Mouse (Mus musculus) stomach, postnatal 0 days (tissue): Measurements from ENCODE around the gene Mgat5. TPM values are rescaled to one million over a fixed set of nuclear protein-coding genes. Genes with fewer than 3 reads are reported as not detected.

Source experiments
- ATAC-seq: fragments of 200-750 bp; cut with Nextera tagmentation; 2 replicates; pipeline ENCODE4 v1.8.0; 2017; ENCODE audit not compliant: low FRiP score, low TSS enrichment
- DNase-seq: peaks from one replicate; pipeline ENCODE4 v3.0.0-alpha.2; 2016; ENCODE audit warnings: low spot score
- H3K27ac ChIP-seq: fragments of 300-500 bp; sonication (generic); replicated peaks from 2 replicates; pipeline ENCODE4 v1.5.1; 2014; ENCODE audit warnings: mild to moderate bottlenecking, control low read depth
- H3K27me3 ChIP-seq: fragments of 300-500 bp; sonication (generic); 2 replicates; pipeline ENCODE4 v1.6.1; 2014; ENCODE audit warnings: low read length; ENCODE audit not compliant: control insufficient read depth, insufficient read depth
- H3K36me3 ChIP-seq: fragments of 300-500 bp; sonication (generic); 2 replicates; pipeline ENCODE4 v1.6.1; 2014; ENCODE audit warnings: low read length, mixed read lengths; ENCODE audit not compliant: control insufficient read depth, insufficient read depth
- H3K4me1 ChIP-seq: fragments of 300-500 bp; sonication (generic); replicated peaks from 2 replicates; pipeline ENCODE4 v1.6.1; 2014; ENCODE audit warnings: antibody characterized with exemption; ENCODE audit not compliant: control insufficient read depth, insufficient read depth
- H3K4me2 ChIP-seq: fragments of 300-500 bp; sonication (generic); replicated peaks from 2 replicates; pipeline ENCODE4 v1.6.1; 2014; ENCODE audit warnings: low read depth, mild to moderate bottlenecking, control low read depth, moderate library complexity
- H3K4me3 ChIP-seq: fragments of 300-500 bp; sonication (generic); 2 replicates; pipeline ENCODE4 v1.5.1; 2014; ENCODE audit warnings: low read depth, low read length, control low read depth
- H3K9ac ChIP-seq: fragments of 300-500 bp; sonication (generic); 2 replicates; pipeline ENCODE4 v1.6.1; 2014; ENCODE audit warnings: mild to moderate bottlenecking, low read length, control low read depth, mixed read lengths
- H3K9me3 ChIP-seq: fragments of 300-500 bp; sonication (generic); 2 replicates; pipeline ENCODE4 v1.6.1; 2016; ENCODE audit warnings: low read length; ENCODE audit not compliant: control insufficient read depth
- CTCF ChIP-seq: IDR thresholded peaks from 2 replicates; pipeline ENCODE4 v1.5.1; 2016; ENCODE audit warnings: antibody characterized with exemption, low read depth, mild to moderate bottlenecking, moderate library complexity
- EP300 ChIP-seq: optimal IDR thresholded peaks from 2 replicates; pipeline ENCODE3; 2016; ENCODE audit warnings: antibody characterized with exemption
- WGBS: fragments of 180-500 bp; shearing (Covaris S2); extraction: QIAGEN DNeasy Blood & Tissue Kit; methylation state at CpG from one replicate; pipeline ENCODE4 v1.1.7; 2014; 5-methylcytosine and 5-hydroxymethylcytosine counted together
- polyA plus RNA-seq: library from polyadenylated mRNA; unstranded; fragments of >200 nt; fragmentation: Nextera tagmentation; extraction: Ambion mirVana; gene quantifications from 2 replicates; pipeline ENCODE4 v1.2.1, GENCODE M21; 2015

The Mgat5 gene
- polyA plus RNA-seq, 1 experiment from 2014 or later: 2.0 TPM

DNA sequence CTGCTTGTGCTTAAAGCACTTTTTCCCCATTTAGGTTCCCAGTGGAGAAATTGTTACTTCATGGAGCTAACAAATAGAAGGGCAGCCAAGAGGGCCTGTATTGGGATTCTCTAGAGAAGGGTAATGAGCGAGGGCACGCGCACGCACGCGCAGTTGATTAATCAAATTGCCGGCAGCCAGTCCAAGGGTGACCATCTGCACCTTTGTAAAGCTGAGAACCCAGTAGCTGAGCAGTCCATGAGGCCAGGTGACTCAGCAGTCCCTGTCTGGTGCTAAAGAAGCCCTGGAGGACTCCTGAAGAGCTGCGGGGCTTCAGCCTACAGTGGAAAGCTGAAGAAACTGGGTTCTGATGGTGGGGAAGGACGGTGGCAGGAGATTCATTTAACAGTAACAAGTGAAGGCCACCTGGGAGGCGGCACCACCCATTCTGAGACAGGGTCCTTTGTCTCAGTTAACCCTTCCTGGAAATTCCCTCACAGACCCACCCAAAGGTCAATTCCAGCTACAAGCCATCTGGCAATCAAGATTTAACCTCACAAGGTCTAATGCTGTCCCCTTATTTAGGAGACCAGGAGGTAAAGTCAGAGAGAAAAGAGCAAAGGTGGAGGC, 302.3 kb downstream of the Mgat5 start:
- Histone ChIP-seq H3K4me2 (no peak overlapping the region), H3K4me1 (no peaks in the 10 kb centered on the region), H3K27me3 (no peaks in the 10 kb centered on the region), H3K4me3 (no peak overlapping the region), H3K9me3 (no peaks in the 10 kb centered on the region), H3K36me3 (no peaks in the 10 kb centered on the region), H3K9ac (no peak overlapping the region), H3K27ac (no peak overlapping the region)
- TF ChIP-seq EP300 (no peak), CTCF (no peak)
- no peak for ATAC-seq
- WGBS: 73% methylated on average over 10 of the region's 10 CpGs
- no peak for DNase-seq

DNA sequence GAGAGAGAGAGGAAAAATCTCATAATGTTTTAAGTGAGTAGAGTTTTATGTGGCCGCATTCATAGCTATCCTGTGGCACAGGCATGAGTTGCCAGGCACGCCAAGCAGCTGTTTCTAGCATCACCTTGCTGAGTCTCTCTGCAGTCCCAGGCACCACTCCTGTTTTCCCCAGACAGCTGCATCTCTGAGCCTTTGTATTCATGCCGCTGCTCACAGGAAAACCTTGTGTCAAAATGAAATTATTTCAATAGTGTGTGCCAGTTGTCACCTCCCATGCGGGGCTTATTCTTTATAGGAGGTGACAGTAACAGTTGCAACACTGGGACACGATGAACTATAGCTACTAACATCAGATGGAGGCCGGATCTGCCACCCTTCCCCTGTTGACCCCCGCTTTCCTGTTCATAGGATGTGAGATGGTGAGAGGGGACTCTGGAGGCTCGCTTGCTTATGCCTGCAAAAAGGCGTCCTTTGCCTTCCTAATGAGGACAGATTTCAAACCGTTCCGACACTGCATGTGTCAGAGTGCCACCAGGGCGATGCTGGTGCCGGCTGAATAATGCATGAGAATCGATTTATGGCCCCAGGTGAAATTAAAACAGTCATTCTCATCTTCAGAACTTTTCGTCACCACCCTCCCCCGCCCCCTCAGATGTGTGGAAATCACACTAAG, 303.4 kb downstream of the Mgat5 start:
- no peak for TF ChIP-seq EP300
- no peak for TF ChIP-seq CTCF
- DNase-seq (no peak), ATAC-seq (no peak)
- no peak overlapping the region for H3K27ac ChIP-seq
- 75% methylated on average over 16 of the region's 16 CpGs for WGBS
- H3K9me3 ChIP-seq: no peaks in the 10 kb centered on the region
- H3K36me3 ChIP-seq: no peaks in the 10 kb centered on the region
- H3K4me3 ChIP-seq: no peak overlapping the region
- no peak overlapping the region for H3K9ac ChIP-seq
- H3K4me1 ChIP-seq: no peaks in the 10 kb centered on the region
- no peak overlapping the region for H3K4me2 ChIP-seq
- no peaks in the 10 kb centered on the region for H3K27me3 ChIP-seq

DNA sequence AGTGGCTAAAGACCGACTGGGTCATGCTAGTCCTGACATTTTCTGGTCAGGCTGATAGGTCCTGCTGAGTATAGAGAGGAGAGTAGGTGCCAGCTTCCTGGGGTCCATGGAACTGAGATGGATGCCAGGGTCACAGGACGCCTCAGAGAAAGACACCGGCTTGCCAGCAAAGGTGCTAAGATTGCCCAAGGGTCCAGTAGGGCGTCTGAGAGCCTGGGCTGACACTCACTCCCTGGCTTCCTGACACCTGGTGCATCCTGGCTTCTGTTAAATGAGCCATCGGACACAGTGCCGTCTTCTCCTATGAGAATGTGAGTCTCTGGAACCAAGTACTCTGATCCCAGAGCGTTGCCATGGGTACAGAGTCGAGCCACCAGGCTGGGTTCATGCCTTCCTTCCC, 304.1 kb downstream of the Mgat5 start:
- no peak for DNase-seq
- H3K27me3 ChIP-seq: no peaks in the 10 kb centered on the region
- H3K9ac ChIP-seq: no peak overlapping the region
- ATAC-seq: no peak
- 80% methylated on average over 8 of the region's 8 CpGs for WGBS
- H3K4me3 ChIP-seq: no peak overlapping the region
- no peak overlapping the region for H3K4me2 ChIP-seq
- H3K9me3 ChIP-seq: no peaks in the 10 kb centered on the region
- no peak overlapping the region for H3K27ac ChIP-seq
- H3K36me3 ChIP-seq: no peaks in the 10 kb centered on the region
- TF ChIP-seq EP300 (no peak), CTCF (no peak)
- no peaks in the 10 kb centered on the region for H3K4me1 ChIP-seq

DNA sequence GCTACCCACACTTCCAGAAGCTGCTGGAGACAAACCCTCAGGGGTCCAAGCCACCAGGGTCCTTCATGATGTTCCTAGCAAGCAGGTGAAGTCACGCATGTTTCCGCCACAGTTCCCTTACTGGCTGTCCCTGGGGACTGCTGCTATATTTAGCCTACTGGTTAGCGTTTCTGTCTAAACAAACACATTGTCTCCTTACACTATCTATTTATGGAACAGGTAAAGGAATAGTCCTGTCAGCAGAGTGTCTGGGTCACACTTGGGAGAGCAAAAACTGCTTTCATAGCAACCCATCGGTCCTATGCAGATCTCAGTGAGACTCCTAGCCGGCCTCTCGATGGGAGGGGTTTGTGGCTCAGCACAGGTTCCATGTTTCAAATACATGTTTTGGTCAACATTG, 306.5 kb downstream of the Mgat5 start:
- H3K27ac ChIP-seq: no peak overlapping the region
- 85% methylated on average over 6 of the region's 6 CpGs for WGBS
- H3K4me3 ChIP-seq: no peak overlapping the region
- H3K4me1 ChIP-seq: no peaks in the 10 kb centered on the region
- no peaks in the 10 kb centered on the region for H3K36me3 ChIP-seq
- no peaks in the 10 kb centered on the region for H3K9me3 ChIP-seq
- DNase-seq (no peak), ATAC-seq (no peak)
- no peak overlapping the region for H3K9ac ChIP-seq
- H3K27me3 ChIP-seq: no peaks in the 10 kb centered on the region
- H3K4me2 ChIP-seq: no peak overlapping the region
- TF ChIP-seq EP300: no peak
- no peak for TF ChIP-seq CTCF

DNA sequence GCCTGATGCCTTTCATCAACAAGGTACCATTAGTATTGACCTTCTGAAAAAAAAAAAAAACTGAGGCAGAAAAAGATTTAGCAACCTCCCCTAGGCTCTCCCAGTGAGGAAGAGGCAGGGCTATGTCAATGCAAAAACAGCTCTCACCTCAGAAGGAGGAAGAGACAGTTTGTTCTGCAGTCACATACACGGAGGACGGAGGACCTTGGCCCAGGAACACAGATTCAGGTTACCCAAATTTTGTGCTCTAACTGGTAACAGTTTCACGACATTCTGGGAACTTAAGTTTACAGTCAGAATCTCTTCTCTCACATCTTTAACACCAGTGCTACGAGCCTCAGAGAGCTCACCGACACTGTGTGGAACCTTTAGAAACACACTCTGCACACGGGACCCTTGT, 307.9 kb downstream of the Mgat5 start:
- Histone ChIP-seq H3K36me3 (no peaks in the 10 kb centered on the region), H3K27me3 (no peaks in the 10 kb centered on the region), H3K9ac (no peak overlapping the region), H3K4me3 (no peak overlapping the region), H3K4me2 (no peak overlapping the region), H3K27ac (no peak overlapping the region), H3K4me1 (no peaks in the 10 kb centered on the region), H3K9me3 (no peaks in the 10 kb centered on the region)
- no peak for DNase-seq
- 79% methylated on average over 6 of the region's 6 CpGs for WGBS
- ATAC-seq: no peak
- TF ChIP-seq CTCF (no peak), EP300 (no peak)

DNA sequence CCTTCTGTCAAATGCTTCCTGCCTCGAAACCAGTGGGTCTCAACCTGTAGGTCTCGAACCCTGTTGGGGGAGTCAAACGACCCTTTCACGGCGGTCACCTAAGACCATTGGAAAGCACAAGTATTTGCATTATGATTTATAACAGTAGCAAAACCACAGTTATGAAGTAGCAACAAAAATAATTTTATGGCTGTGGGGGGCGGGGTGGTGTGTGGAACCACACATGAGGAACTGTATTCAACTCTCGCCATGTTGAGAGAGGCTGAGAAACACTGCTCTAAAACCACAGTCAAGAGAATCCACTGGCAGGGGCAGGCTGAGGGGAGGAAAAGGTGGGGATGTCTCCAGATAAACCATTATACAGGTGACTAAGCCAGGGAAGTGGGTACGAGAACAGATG, 308.3 kb downstream of the Mgat5 start:
- Histone ChIP-seq H3K4me1 (no peaks in the 10 kb centered on the region), H3K27me3 (no peaks in the 10 kb centered on the region), H3K9me3 (no peaks in the 10 kb centered on the region), H3K27ac (no peak overlapping the region), H3K9ac (no peak overlapping the region), H3K36me3 (no peaks in the 10 kb centered on the region), H3K4me2 (no peak overlapping the region), H3K4me3 (no peak overlapping the region)
- no peak for TF ChIP-seq CTCF
- TF ChIP-seq EP300: no peak
- 83% methylated on average over 8 of the region's 8 CpGs for WGBS
- ATAC-seq: no peak
- no peak for DNase-seq
